Mouse (Mus musculus): ENCODE results near the gene Palld. TPM values are rescaled to one million over a fixed set of nuclear protein-coding genes. Genes with fewer than 3 reads are reported as not detected.

Palld gene
- polyA plus RNA-seq, 1 experiment from 2014 or later: 138 TPM

- H3K27ac ChIP-seq: no peak overlapping the region
- no peak for ATAC-seq (ENCODE audit: insufficient number of reproducible peaks, insufficient read depth, low FRiP score, low TSS enrichment)
- no peak overlapping the region for H3K4me2 ChIP-seq (replicated peaks)
- no peaks in the 10 kb centered on the region for H3K27me3 ChIP-seq
- no peak overlapping the region for H3K4me3 ChIP-seq
- no peaks in the 10 kb centered on the region for H3K36me3 ChIP-seq
- no peak overlapping the region for H3K9ac ChIP-seq
- H3K4me1 ChIP-seq: peaks cover 10% of the 10 kb centered on the region; the same call in 1 of the 2 replicates
- WGBS: 66% methylated on average over 4 of the region's 4 CpGs
- H3K9me3 ChIP-seq: no peaks in the 10 kb centered on the region
Observed at GRCm38 (mm10) chr8:61692866-61693265, 209.6 kb downstream of the Palld start.

GRCm38 (mm10) chr8:61692129-61692528 is 210.4 kb downstream of the Palld start:
- WGBS: 88% methylated on average over 3 of the region's 3 CpGs
- Histone ChIP-seq H3K9me3 (no peaks in the 10 kb centered on the region), H3K9ac (no peak overlapping the region), H3K27ac (no peak overlapping the region), H3K27me3 (no peaks in the 10 kb centered on the region), H3K4me2 (replicated peaks) (no peak overlapping the region), H3K4me1 (peaks cover 10% of the 10 kb centered on the region; the same call in 1 of the 2 replicates), H3K4me3 (no peak overlapping the region), H3K36me3 (no peaks in the 10 kb centered on the region)
- no peak for ATAC-seq (ENCODE audit: insufficient number of reproducible peaks, insufficient read depth, low FRiP score, low TSS enrichment)

GRCm38 (mm10) chr8:61691391-61691790 is 211.1 kb downstream of the Palld start:
- Histone ChIP-seq H3K4me3 (no peak overlapping the region), H3K27me3 (no peaks in the 10 kb centered on the region), H3K36me3 (peaks cover 1% of the 10 kb centered on the region), H3K9me3 (no peaks in the 10 kb centered on the region), H3K9ac (no peak overlapping the region), H3K4me1 (peaks cover 10% of the 10 kb centered on the region; the same call in 1 of the 2 replicates), H3K27ac (no peak overlapping the region), H3K4me2 (replicated peaks) (no peak overlapping the region)
- WGBS: 52% methylated on average over 1 of the region's 1 CpGs
- no peak for ATAC-seq (ENCODE audit: insufficient number of reproducible peaks, insufficient read depth, low FRiP score, low TSS enrichment)

- 74% methylated on average over 4 of the region's 4 CpGs for WGBS
- Histone ChIP-seq H3K4me2 (replicated peaks) (no peak overlapping the region), H3K27ac (no peak overlapping the region), H3K36me3 (peaks cover 34% of the 10 kb centered on the region), H3K9me3 (no peaks in the 10 kb centered on the region), H3K4me1 (no peaks in the 10 kb centered on the region), H3K9ac (no peak overlapping the region), H3K27me3 (no peaks in the 10 kb centered on the region), H3K4me3 (no peak overlapping the region)
- ATAC-seq (ENCODE audit: insufficient number of reproducible peaks, insufficient read depth, low FRiP score, low TSS enrichment): no peak
Observed at GRCm38 (mm10) chr8:61687071-61687470, 215.4 kb downstream of the Palld start.

GRCm38 (mm10) chr8:61686340-61686739 is 216.2 kb downstream of the Palld start:
- Histone ChIP-seq H3K27ac (no peak overlapping the region), H3K4me1 (no peaks in the 10 kb centered on the region), H3K36me3 (peaks cover 37% of the 10 kb centered on the region), H3K27me3 (no peaks in the 10 kb centered on the region), H3K9me3 (no peaks in the 10 kb centered on the region), H3K9ac (no peak overlapping the region), H3K4me3 (no peak overlapping the region), H3K4me2 (replicated peaks) (no peak overlapping the region)
- no peak for ATAC-seq (ENCODE audit: insufficient number of reproducible peaks, insufficient read depth, low FRiP score, low TSS enrichment)

GRCm38 (mm10) chr8:61685280-61685679 is 217.2 kb downstream of the Palld start:
- H3K4me1 ChIP-seq: no peaks in the 10 kb centered on the region
- no peaks in the 10 kb centered on the region for H3K27me3 ChIP-seq
- H3K27ac ChIP-seq: no peak overlapping the region
- WGBS: 86% methylated on average over 1 of the region's 1 CpGs
- peaks cover 42% of the 10 kb centered on the region for H3K36me3 ChIP-seq
- ATAC-seq (ENCODE audit: insufficient number of reproducible peaks, insufficient read depth, low FRiP score, low TSS enrichment): no peak
- no peak overlapping the region for H3K9ac ChIP-seq
- no peak overlapping the region for H3K4me2 ChIP-seq (replicated peaks)
- no peak overlapping the region for H3K4me3 ChIP-seq
- no peaks in the 10 kb centered on the region for H3K9me3 ChIP-seq

DNA sequence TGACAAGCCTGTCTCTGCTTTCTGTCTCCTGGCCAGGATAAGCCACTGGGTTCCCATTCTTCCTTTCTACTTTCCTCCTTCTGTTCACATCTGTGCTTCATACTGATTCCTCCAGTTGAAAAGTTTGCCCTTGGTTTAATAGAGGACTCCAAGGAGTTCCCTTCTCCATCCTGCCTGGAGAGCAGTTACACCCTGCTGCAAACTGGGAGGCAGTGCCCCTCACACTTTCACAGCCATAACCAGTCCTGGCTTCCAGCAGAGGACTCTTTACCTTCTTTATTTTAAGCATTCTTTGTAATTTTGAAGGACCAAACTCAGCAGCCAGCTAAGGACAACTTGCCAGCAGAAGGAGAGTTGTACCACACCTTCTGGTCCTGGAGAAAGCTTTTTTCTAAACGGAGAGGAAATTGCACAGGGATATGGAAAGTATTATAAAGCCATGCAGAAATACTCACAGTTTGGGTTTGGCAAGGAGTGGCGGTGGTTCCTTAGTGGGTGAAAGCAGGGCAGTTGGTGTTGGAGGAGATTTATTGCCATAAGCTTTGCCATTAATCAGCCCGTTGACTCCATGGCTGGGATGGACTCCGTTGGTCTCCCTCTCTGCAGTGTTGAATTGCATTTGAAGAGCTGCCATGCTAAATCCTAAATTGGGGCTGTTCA is 218.1 kb downstream of the Palld start:
- ATAC-seq (ENCODE audit: insufficient number of reproducible peaks, insufficient read depth, low FRiP score, low TSS enrichment): no peak
- Histone ChIP-seq H3K9me3 (no peaks in the 10 kb centered on the region), H3K4me2 (replicated peaks) (no peak overlapping the region), H3K36me3 (peaks cover 48% of the 10 kb centered on the region), H3K4me3 (no peak overlapping the region), H3K4me1 (no peaks in the 10 kb centered on the region), H3K9ac (no peak overlapping the region), H3K27ac (no peak overlapping the region), H3K27me3 (no peaks in the 10 kb centered on the region)
- WGBS: 93% methylated on average over 4 of the region's 4 CpGs

DNA sequence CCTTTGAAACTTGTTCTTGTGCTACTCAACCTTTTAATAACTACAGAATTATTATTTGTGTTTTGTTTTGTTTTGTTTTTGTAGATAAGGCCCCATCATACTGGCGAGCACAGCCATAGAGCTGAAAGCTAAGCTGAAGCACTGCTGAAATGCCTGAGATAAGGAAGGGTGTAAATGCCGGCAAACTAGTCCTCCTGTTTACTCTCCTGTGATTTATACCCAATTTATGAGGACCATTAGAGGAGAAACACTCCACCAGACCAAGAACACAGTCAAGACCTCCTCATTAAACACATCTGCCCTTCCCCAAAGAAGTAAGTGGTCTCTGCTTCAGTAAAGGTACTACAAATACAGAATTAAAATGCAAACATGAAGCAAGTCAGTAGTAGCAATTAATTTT is 219.6 kb downstream of the Palld start:
- WGBS: 85% methylated on average over 2 of the region's 2 CpGs
- H3K36me3 ChIP-seq: peaks cover 51% of the 10 kb centered on the region
- no peaks in the 10 kb centered on the region for H3K27me3 ChIP-seq
- no peak overlapping the region for H3K27ac ChIP-seq
- no peak overlapping the region for H3K9ac ChIP-seq
- H3K4me1 ChIP-seq: no peaks in the 10 kb centered on the region
- ATAC-seq (ENCODE audit: insufficient number of reproducible peaks, insufficient read depth, low FRiP score, low TSS enrichment): no peak
- H3K4me2 ChIP-seq (replicated peaks): no peak overlapping the region
- H3K4me3 ChIP-seq: no peak overlapping the region
- no peaks in the 10 kb centered on the region for H3K9me3 ChIP-seq

DNA sequence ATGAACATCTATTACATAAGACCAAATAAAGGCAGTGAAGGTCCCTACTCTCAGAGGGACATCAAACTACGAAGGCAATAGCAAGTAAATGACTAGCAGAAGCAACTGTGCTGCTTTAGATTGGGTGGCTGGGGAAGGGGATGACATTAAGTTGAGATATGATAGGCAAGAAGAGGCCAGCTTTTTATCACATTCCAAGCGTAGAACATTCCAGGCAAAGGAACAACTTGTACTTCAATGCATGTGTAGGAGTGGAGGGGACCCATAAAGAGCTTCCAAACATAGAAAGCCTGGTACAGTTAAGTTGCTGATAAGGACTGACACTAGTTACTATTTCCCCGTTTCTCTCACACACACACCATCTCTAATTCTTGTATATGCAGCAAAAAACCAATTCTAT is 221.3 kb downstream of the Palld start:
- Histone ChIP-seq H3K4me1 (no peaks in the 10 kb centered on the region), H3K9me3 (no peaks in the 10 kb centered on the region), H3K27ac (no peak overlapping the region), H3K36me3 (peaks cover 48% of the 10 kb centered on the region), H3K4me3 (no peak overlapping the region), H3K9ac (no peak overlapping the region), H3K4me2 (replicated peaks) (no peak overlapping the region), H3K27me3 (no peaks in the 10 kb centered on the region)
- WGBS: 92% methylated on average over 3 of the region's 3 CpGs
- ATAC-seq (ENCODE audit: insufficient number of reproducible peaks, insufficient read depth, low FRiP score, low TSS enrichment): no peak

DNA sequence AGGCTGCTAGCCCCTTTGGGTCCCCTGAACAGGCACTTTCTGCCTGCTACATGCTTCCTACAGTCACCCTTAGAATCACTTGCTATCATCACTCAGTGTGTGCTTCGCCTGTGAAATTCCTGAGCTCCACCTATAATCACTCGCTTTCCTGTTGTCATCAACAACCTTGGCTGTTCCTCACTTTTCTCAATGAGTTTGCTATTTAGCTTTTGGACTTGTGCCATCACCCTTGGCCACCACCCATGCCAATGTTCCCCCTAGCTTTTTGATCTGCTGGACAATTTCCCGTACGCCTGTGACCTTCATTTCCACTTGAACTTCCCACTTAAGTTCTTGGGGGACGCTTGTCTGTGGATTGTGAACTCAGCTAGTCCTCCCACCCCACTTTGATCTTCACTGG is 225.3 kb downstream of the Palld start:
- ATAC-seq (ENCODE audit: insufficient number of reproducible peaks, insufficient read depth, low FRiP score, low TSS enrichment): no peak
- 92% methylated on average over 5 of the region's 5 CpGs for WGBS
- H3K4me3 ChIP-seq: no peak overlapping the region
- H3K4me1 ChIP-seq: no peaks in the 10 kb centered on the region
- no peak overlapping the region for H3K9ac ChIP-seq
- no peak overlapping the region for H3K4me2 ChIP-seq (replicated peaks)
- H3K36me3 ChIP-seq: peaks cover 21% of the 10 kb centered on the region; the same call in 1 of the 2 replicates
- no peaks in the 10 kb centered on the region for H3K9me3 ChIP-seq
- H3K27me3 ChIP-seq: no peaks in the 10 kb centered on the region
- no peak overlapping the region for H3K27ac ChIP-seq

- H3K9ac ChIP-seq: no peak overlapping the region
- no peaks in the 10 kb centered on the region for H3K27me3 ChIP-seq
- H3K4me3 ChIP-seq: no peak overlapping the region
- peaks cover 10% of the 10 kb centered on the region for H3K4me1 ChIP-seq
- H3K4me2 ChIP-seq (replicated peaks): no peak overlapping the region
- peaks cover 14% of the 10 kb centered on the region for H3K36me3 ChIP-seq
- no peak overlapping the region for H3K27ac ChIP-seq
- no peaks in the 10 kb centered on the region for H3K9me3 ChIP-seq
- no peak for ATAC-seq (ENCODE audit: insufficient number of reproducible peaks, insufficient read depth, low FRiP score, low TSS enrichment)
Observed at GRCm38 (mm10) chr8:61671151-61671550, 231.3 kb downstream of the Palld start.

GRCm38 (mm10) chr8:61670376-61670775 is 232.1 kb downstream of the Palld start:
- 44% methylated on average over 4 of the region's 4 CpGs for WGBS
- Histone ChIP-seq H3K4me2 (replicated peaks) (no peak overlapping the region), H3K4me3 (no peak overlapping the region), H3K4me1 (peaks cover 12% of the 10 kb centered on the region), H3K36me3 (peaks cover 9% of the 10 kb centered on the region), H3K27me3 (no peaks in the 10 kb centered on the region), H3K9me3 (no peaks in the 10 kb centered on the region), H3K9ac (no peak overlapping the region), H3K27ac (no peak overlapping the region)
- ATAC-seq (ENCODE audit: insufficient number of reproducible peaks, insufficient read depth, low FRiP score, low TSS enrichment): no peak

Measured in embryonic facial prominence, embryonic 12.5 days (tissue).